ENCODE assay signal across 26 mouse cellular contexts in the genomic region with DNA sequence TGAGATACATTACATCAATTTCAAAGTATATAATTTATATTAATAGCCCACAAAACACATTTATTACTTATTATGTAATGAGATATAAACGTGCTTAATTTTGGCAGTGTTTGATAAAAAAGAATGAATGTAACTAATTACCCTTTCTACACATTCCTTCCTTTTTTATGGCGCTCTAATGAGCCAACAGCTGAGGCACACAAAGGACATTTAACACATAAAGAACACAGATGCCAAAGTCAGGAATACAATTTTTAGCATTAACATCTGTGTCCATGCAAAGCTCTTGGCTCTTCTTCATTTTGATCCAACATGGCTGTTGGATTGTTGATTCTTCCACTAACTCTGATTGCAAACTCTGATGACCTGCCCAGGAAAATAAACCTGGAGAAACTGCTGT.
DNase-seq lines count a peak whose midpoint lies in the region; ATAC-seq and TF ChIP-seq lines count a peak whose summit lies in the region.
"Had no signal": no experiment of that assay in that cellular context is flagged by ENCODE, and none has a peak within 500 bp of the region (broad histone marks: within the 10 kb centered on the region; RNA-seq: fewer than 3 reads in every experiment).

No protein-coding gene starts in this region.

- WGBS in forebrain, embryonic 13.5 days: 71% methylated on average over 2 of the region's 2 CpGs
- 87% methylated on average over 2 of the region's 2 CpGs for WGBS in forebrain, embryonic 10.5 days
- WGBS in forebrain, embryonic 15.5 days: 37% methylated on average over 2 of the region's 2 CpGs
- 39% methylated on average over 2 of the region's 2 CpGs for WGBS in forebrain, postnatal 0 days
- 89% methylated on average over 2 of the region's 2 CpGs for WGBS in midbrain, embryonic 14.5 days
- WGBS in midbrain, embryonic 13.5 days: 85% methylated on average over 2 of the region's 2 CpGs

- TF ChIP-seq CTCF in forebrain, postnatal 0 days (IDR thresholded peaks at IDR 0.05; ENCODE audit: low read depth): no peak

- H3K27me3 ChIP-seq in forebrain, embryonic 13.5 days: no peaks in the 10 kb centered on the region
- no peaks in the 10 kb centered on the region for H3K27me3 ChIP-seq in forebrain, embryonic 10.5 days (ENCODE audit: poor library complexity, severe bottlenecking)
- no peaks in the 10 kb centered on the region for H3K27me3 ChIP-seq in forebrain, embryonic 15.5 days
- H3K27me3 ChIP-seq in forebrain, postnatal 0 days (ENCODE audit: insufficient read depth, low read length): no peaks in the 10 kb centered on the region
- H3K27me3 ChIP-seq in midbrain, embryonic 14.5 days (ENCODE audit: control insufficient read depth, insufficient read depth, low read length): no peaks in the 10 kb centered on the region
- H3K27me3 ChIP-seq in midbrain, embryonic 13.5 days: no peaks in the 10 kb centered on the region
- H3K27me3 ChIP-seq: CH12.LX; embryonic facial prominence, embryonic 13.5 days; embryonic facial prominence, embryonic 15.5 days; forebrain, embryonic 12.5 days; Patski had no signal

- H3K27ac ChIP-seq in forebrain, embryonic 13.5 days: no peak overlapping the region
- no peak overlapping the region for H3K27ac ChIP-seq in forebrain, embryonic 10.5 days
- 0 out of 2 replicates have a peak overlapping the region, but pooled peaks have one; percentile 19 for H3K27ac ChIP-seq in forebrain, embryonic 15.5 days (replicated peaks)
- H3K27ac ChIP-seq in forebrain, postnatal 0 days (ENCODE audit: low read depth, low read length): no peak overlapping the region
- H3K27ac ChIP-seq in midbrain, embryonic 14.5 days (replicated peaks; ENCODE audit: low read depth, low read length): no peak overlapping the region
- H3K27ac ChIP-seq in midbrain, embryonic 13.5 days: no peak overlapping the region
- H3K27ac ChIP-seq: embryonic facial prominence, embryonic 13.5 days; embryonic facial prominence, embryonic 15.5 days; forebrain, embryonic 12.5 days had no signal

- ATAC-seq in forebrain, embryonic 13.5 days: peak; percentile 53; the same call in 1 of the 2 replicates
- 0 out of 2 replicates have a peak, but pooled peaks have one; percentile 46 for ATAC-seq in forebrain, embryonic 15.5 days (replicated peaks)
- ATAC-seq in forebrain, postnatal 0 days: no peak
- ATAC-seq in midbrain, embryonic 14.5 days (ENCODE audit: low FRiP score, low TSS enrichment): no peak
- ATAC-seq in midbrain, embryonic 13.5 days: no peak
- ATAC-seq: activated CD4-positive, CD25-positive, alpha-beta regulatory T cell, adult 4 months; CD4-positive, CD25-positive, alpha-beta regulatory T cell, adult 4 months; Patski had no signal

- H3K4me3 ChIP-seq in forebrain, embryonic 13.5 days: no peak overlapping the region
- no peak overlapping the region for H3K4me3 ChIP-seq in forebrain, embryonic 10.5 days
- no peak overlapping the region for H3K4me3 ChIP-seq in forebrain, embryonic 15.5 days
- H3K4me3 ChIP-seq in forebrain, postnatal 0 days (ENCODE audit: low read depth, low read length): no peak overlapping the region
- no peak overlapping the region for H3K4me3 ChIP-seq in midbrain, embryonic 14.5 days (replicated peaks; ENCODE audit: low read depth, low read length)
- no peak overlapping the region for H3K4me3 ChIP-seq in midbrain, embryonic 13.5 days (replicated peaks)
- H3K4me3 ChIP-seq: embryonic facial prominence, embryonic 13.5 days; embryonic facial prominence, embryonic 15.5 days; erythroblast, embryonic 14.5 days; forebrain, embryonic 12.5 days had no signal

- H3K36me3 ChIP-seq in forebrain, embryonic 13.5 days (ENCODE audit: poor library complexity, severe bottlenecking): no peaks in the 10 kb centered on the region
- H3K36me3 ChIP-seq in forebrain, embryonic 10.5 days (replicated peaks): no peaks in the 10 kb centered on the region
- no peaks in the 10 kb centered on the region for H3K36me3 ChIP-seq in forebrain, embryonic 15.5 days
- no peaks in the 10 kb centered on the region for H3K36me3 ChIP-seq in forebrain, postnatal 0 days (ENCODE audit: insufficient read depth)
- no peaks in the 10 kb centered on the region for H3K36me3 ChIP-seq in midbrain, embryonic 14.5 days (ENCODE audit: control insufficient read depth, insufficient read depth, low read length)
- no peaks in the 10 kb centered on the region for H3K36me3 ChIP-seq in midbrain, embryonic 13.5 days
- H3K36me3 ChIP-seq: embryonic facial prominence, embryonic 13.5 days; embryonic facial prominence, embryonic 15.5 days; forebrain, embryonic 12.5 days; G1E had no signal

- no peaks in the 10 kb centered on the region for H3K9me3 ChIP-seq in forebrain, embryonic 13.5 days (replicated peaks)
- no peaks in the 10 kb centered on the region for H3K9me3 ChIP-seq in forebrain, embryonic 10.5 days
- H3K9me3 ChIP-seq in forebrain, embryonic 15.5 days: no peaks in the 10 kb centered on the region
- H3K9me3 ChIP-seq in forebrain, postnatal 0 days (ENCODE audit: low read length): no peaks in the 10 kb centered on the region
- no peaks in the 10 kb centered on the region for H3K9me3 ChIP-seq in midbrain, embryonic 14.5 days (ENCODE audit: control insufficient read depth, low read length)
- H3K9me3 ChIP-seq in midbrain, embryonic 13.5 days: peaks cover 3% of the 10 kb centered on the region; the same call in 1 of the 2 replicates
- H3K9me3 ChIP-seq: embryonic facial prominence, embryonic 13.5 days; embryonic facial prominence, embryonic 15.5 days; forebrain, embryonic 12.5 days had no signal

- no peak overlapping the region for H3K9ac ChIP-seq in forebrain, embryonic 13.5 days
- no peak overlapping the region for H3K9ac ChIP-seq in forebrain, embryonic 15.5 days (replicated peaks)
- no peak overlapping the region for H3K9ac ChIP-seq in forebrain, postnatal 0 days
- H3K9ac ChIP-seq in midbrain, embryonic 14.5 days (replicated peaks; ENCODE audit: low read length): no peak overlapping the region
- no peak overlapping the region for H3K9ac ChIP-seq in midbrain, embryonic 13.5 days (replicated peaks)
- H3K9ac ChIP-seq: embryonic facial prominence, embryonic 13.5 days; embryonic facial prominence, embryonic 15.5 days; forebrain, embryonic 12.5 days had no signal

- no peak for DNase-seq in forebrain, embryonic 10.5 days (ENCODE audit: extremely low spot score, low spot score)
- DNase-seq in forebrain, postnatal 0 days: no peak
- DNase-seq in midbrain, embryonic 14.5 days: peak; percentile 6
- DNase-seq: adrenal gland, adult 8-10 months; adrenal gland, postnatal 14 days; adrenal gland, postnatal 36 days; B cell, adult 2 months; cerebellum, adult 11 months; cerebellum, adult 18-20 months; cerebellum, adult 8-10 months; cerebellum, adult 9-11 months; cerebellum, postnatal 14 days; cerebellum, postnatal 36 days; embryo, embryonic 11 days had no signal

- no peak overlapping the region for H3K4me2 ChIP-seq in forebrain, embryonic 13.5 days
- no peak overlapping the region for H3K4me2 ChIP-seq in forebrain, embryonic 15.5 days (replicated peaks)
- H3K4me2 ChIP-seq in forebrain, postnatal 0 days (ENCODE audit: low read depth): no peak overlapping the region
- H3K4me2 ChIP-seq in midbrain, embryonic 14.5 days (ENCODE audit: low read length): no peak overlapping the region
- H3K4me2 ChIP-seq in midbrain, embryonic 13.5 days (replicated peaks): no peak overlapping the region
- H3K4me2 ChIP-seq: embryonic facial prominence, embryonic 13.5 days; embryonic facial prominence, embryonic 15.5 days; forebrain, embryonic 12.5 days had no signal

- H3K4me1 ChIP-seq in forebrain, embryonic 13.5 days: no peaks in the 10 kb centered on the region
- no peaks in the 10 kb centered on the region for H3K4me1 ChIP-seq in forebrain, embryonic 10.5 days
- H3K4me1 ChIP-seq in forebrain, embryonic 15.5 days: 0 out of 2 replicates have a peak, but pooled peaks cover 3% of the 10 kb centered on the region
- no peaks in the 10 kb centered on the region for H3K4me1 ChIP-seq in forebrain, postnatal 0 days (ENCODE audit: insufficient read depth)
- no peaks in the 10 kb centered on the region for H3K4me1 ChIP-seq in midbrain, embryonic 14.5 days (ENCODE audit: control insufficient read depth, insufficient read depth, low read length)
- H3K4me1 ChIP-seq in midbrain, embryonic 13.5 days (replicated peaks): no peaks in the 10 kb centered on the region
- H3K4me1 ChIP-seq: embryonic facial prominence, embryonic 13.5 days; embryonic facial prominence, embryonic 15.5 days; forebrain, embryonic 12.5 days had no signal

Comparison
In these comparisons a context has a peak if more than half of its experiments do, and no peak if none do; other contexts are left out.
1. ATAC-seq: peak in forebrain, embryonic 13.5 days (single experiment) and forebrain, embryonic 15.5 days (single experiment); none in forebrain, postnatal 0 days (single experiment), midbrain, embryonic 14.5 days (single experiment) and midbrain, embryonic 13.5 days (single experiment).